Comparison of ENCODE assay signal across 8 mouse cellular contexts in the genomic region with DNA sequence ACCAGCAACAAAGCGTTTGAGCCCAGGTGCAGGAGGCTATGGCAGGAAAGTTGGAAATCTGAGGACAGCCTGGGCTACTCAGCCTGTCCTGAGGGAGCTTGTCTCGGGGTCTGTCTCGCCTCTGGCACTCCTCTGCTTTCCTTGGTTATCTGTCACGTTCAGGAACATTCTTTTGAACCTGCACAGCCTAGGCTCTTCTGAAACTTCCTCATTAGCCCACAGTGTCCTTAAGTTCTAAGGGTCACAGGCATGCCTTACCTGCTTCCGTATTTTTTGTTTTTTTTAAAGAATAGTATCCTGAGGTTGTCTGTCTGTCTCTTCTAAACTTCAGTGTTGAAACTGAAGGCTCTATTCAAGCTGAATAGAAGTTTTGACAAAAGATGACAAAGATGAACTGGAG. TPM values are rescaled to one million over a fixed set of nuclear protein-coding genes. Genes with fewer than 3 reads are reported as not detected.
DNase-seq lines count a peak whose midpoint lies in the region; ATAC-seq and TF ChIP-seq lines count a peak whose summit lies in the region.

Gene Ppp2r5a, minus strand, starts transcription at position 199 of the 400 bp plus-strand sequence.

- no peaks in the 10 kb centered on the region for H3K9me3 ChIP-seq in midbrain, embryonic 11.5 days (ENCODE audit: control insufficient read depth, low read length)
- H3K9me3 ChIP-seq in midbrain, embryonic 13.5 days: no peaks in the 10 kb centered on the region
- no peaks in the 10 kb centered on the region for H3K9me3 ChIP-seq in stomach, embryonic 16.5 days (replicated peaks; ENCODE audit: control insufficient read depth, low read length)

- no peak within 1 kb of the TSS for H3K9ac ChIP-seq in midbrain, embryonic 11.5 days (ENCODE audit: low read length)
- H3K9ac ChIP-seq in midbrain, embryonic 13.5 days (replicated peaks): no peak within 1 kb of the TSS
- H3K9ac ChIP-seq in heart, adult 2 months (ENCODE audit: low read depth, low read length): no peak within 1 kb of the TSS
- H3K9ac ChIP-seq in stomach, embryonic 16.5 days (ENCODE audit: low read length): no peak within 1 kb of the TSS

- no peak within 1 kb of the TSS for H3K4me3 ChIP-seq in midbrain, embryonic 11.5 days (ENCODE audit: low read depth, low read length)
- no peak within 1 kb of the TSS for H3K4me3 ChIP-seq in midbrain, embryonic 13.5 days (replicated peaks)
- no peak within 1 kb of the TSS for H3K4me3 ChIP-seq in heart, adult 2 months
- H3K4me3 ChIP-seq in stomach, embryonic 16.5 days (replicated peaks; ENCODE audit: low read length): no peak within 1 kb of the TSS

- no peak for TF ChIP-seq CTCF in heart, adult 2 months (IDR thresholded peaks at IDR 0.05)

- H3K79me2 ChIP-seq in heart, adult 2 months (replicated peaks; ENCODE audit: control insufficient read depth, insufficient read depth, low read length): no peaks in the 10 kb centered on the region

- TF ChIP-seq EP300 in heart, adult 2 months (IDR thresholded peaks at IDR 0.05; ENCODE audit: insufficient read depth, low read depth, low read length): no peak

- WGBS in midbrain, embryonic 11.5 days: 69% methylated on average over 5 of the region's 5 CpGs
- 67% methylated on average over 5 of the region's 5 CpGs for WGBS in midbrain, embryonic 13.5 days
- 67% methylated on average over 5 of the region's 5 CpGs for WGBS in heart, adult 2 months
- WGBS in stomach, embryonic 16.5 days: 48% methylated on average over 5 of the region's 5 CpGs

- H3K4me2 ChIP-seq in midbrain, embryonic 11.5 days: no peak within 1 kb of the TSS
- no peak within 1 kb of the TSS for H3K4me2 ChIP-seq in midbrain, embryonic 13.5 days (replicated peaks)
- no peak within 1 kb of the TSS for H3K4me2 ChIP-seq in stomach, embryonic 16.5 days (ENCODE audit: low read depth, low read length)

- no peaks in the 10 kb centered on the region for H3K36me3 ChIP-seq in midbrain, embryonic 11.5 days (ENCODE audit: control insufficient read depth, insufficient read depth, low read length)
- no peaks in the 10 kb centered on the region for H3K36me3 ChIP-seq in midbrain, embryonic 13.5 days
- no peaks in the 10 kb centered on the region for H3K36me3 ChIP-seq in heart, adult 2 months (ENCODE audit: control insufficient read depth, insufficient read depth, low read length)
- no peaks in the 10 kb centered on the region for H3K36me3 ChIP-seq in stomach, embryonic 16.5 days (ENCODE audit: control insufficient read depth, insufficient read depth, low read length)

- TF ChIP-seq POLR2A in heart, adult 2 months (IDR thresholded peaks at IDR 0.05; ENCODE audit: insufficient read depth, low read depth, low read length): no peak

- intact Hi-C loops in heart, adult 2 months (cut with DNase I): no loop called here
- intact Hi-C loops in left cerebral cortex, postnatal 25 days (cut with DNase I): no loop called here

- no peak for ATAC-seq in midbrain, embryonic 11.5 days (ENCODE audit: low FRiP score)
- no peak for ATAC-seq in midbrain, embryonic 13.5 days
- peak; percentile 60 for ATAC-seq in common myeloid progenitor, adult 5-6 weeks (replicated peaks; ENCODE audit: low read depth, poor library complexity, severe bottlenecking)
- no peak for ATAC-seq in stomach, embryonic 16.5 days (ENCODE audit: insufficient read depth, low FRiP score)

- no peaks in the 10 kb centered on the region for H3K27me3 ChIP-seq in midbrain, embryonic 11.5 days (ENCODE audit: control insufficient read depth, insufficient read depth, low read length)
- peaks cover 6% of the 10 kb centered on the region for H3K27me3 ChIP-seq in midbrain, embryonic 13.5 days
- H3K27me3 ChIP-seq in heart, adult 2 months (ENCODE audit: control insufficient read depth, insufficient read depth, low read length): no peaks in the 10 kb centered on the region
- no peaks in the 10 kb centered on the region for H3K27me3 ChIP-seq in stomach, embryonic 16.5 days (ENCODE audit: control insufficient read depth, insufficient read depth, low read length)

- no peaks in the 10 kb centered on the region for H3K4me1 ChIP-seq in midbrain, embryonic 11.5 days (ENCODE audit: control insufficient read depth, insufficient read depth, low read length)
- peaks cover under 1% of the 10 kb centered on the region; the same call in 1 of the 2 replicates for H3K4me1 ChIP-seq in midbrain, embryonic 13.5 days (replicated peaks)
- H3K4me1 ChIP-seq in heart, adult 2 months (ENCODE audit: control insufficient read depth, insufficient read depth, low read length): no peaks in the 10 kb centered on the region
- H3K4me1 ChIP-seq in stomach, embryonic 16.5 days (ENCODE audit: control insufficient read depth, insufficient read depth, low read length): no peaks in the 10 kb centered on the region

- no peak within 1 kb of the TSS for H3K27ac ChIP-seq in midbrain, embryonic 11.5 days (ENCODE audit: low read depth, low read length)
- no peak within 1 kb of the TSS for H3K27ac ChIP-seq in midbrain, embryonic 13.5 days
- no peak within 1 kb of the TSS for H3K27ac ChIP-seq in heart, adult 2 months
- H3K27ac ChIP-seq in stomach, embryonic 16.5 days (ENCODE audit: low read length): no peak within 1 kb of the TSS

- no peak for DNase-seq in midbrain, embryonic 11.5 days (ENCODE audit: low spot score, missing footprints)
- DNase-seq in heart, adult 2 months: no peak
- no peak for DNase-seq in left cerebral cortex, postnatal 25 days (ENCODE audit: low spot score in 2 of 2)
- no peak for DNase-seq in cerebellum, adult 11-12 months
- no peak for DNase-seq in cerebellum, postnatal 25 days

RNA-seq across cellular contexts. Expression of gene Ppp2r5a, which starts in this region (rescaled TPM):
- 14.8 and 19.2 TPM in 2 replicates for polyA plus RNA-seq in midbrain, embryonic 11.5 days (2014; fragmentation: Nextera tagmentation; extraction: Ambion mirVana)
- 6.3 and 7.3 TPM in 2 replicates for polyA plus RNA-seq in midbrain, embryonic 13.5 days (2015; fragmentation: Nextera tagmentation; extraction: Ambion mirVana)
- total RNA-seq in common myeloid progenitor, adult 5-6 weeks (2017): 107 and 115 TPM in 2 replicates
- total RNA-seq in heart, adult 2 months (2021): 100 to 1,000 TPM; 105 to 110 TPM
- polyA plus RNA-seq in heart, adult 2 months (2012; rRNA removed): 53.7 and 79.2 TPM in 2 replicates
- 10 to 100 TPM; 89.1 to 94.5 TPM for total RNA-seq in left cerebral cortex, postnatal 25 days (2021)
- 13.9 and 14.7 TPM in 2 replicates for polyA plus RNA-seq in stomach, embryonic 16.5 days (2015; fragmentation: Nextera tagmentation; extraction: Ambion mirVana)
